Mouse (Mus musculus) forebrain, embryonic 13.5 days (tissue): ENCODE measurements around the gene Kiss1r. TPM values are rescaled to one million over a fixed set of nuclear protein-coding genes. Genes with fewer than 3 reads are reported as not detected.
A peak's percentile ranks its signal among the peaks of the same experiment; 100 is the strongest.

Experiments
- ATAC-seq: fragments of 200-750 bp; cut with Nextera tagmentation; 2 replicates; pipeline ENCODE4 v1.8.0; 2017
- H3K27ac ChIP-seq: fragments of 300-500 bp; sonication (generic); 2 replicates; pipeline ENCODE4 v1.5.1; 2015; ENCODE audit warnings: inconsistent platforms, mild to moderate bottlenecking, moderate library complexity
- H3K27me3 ChIP-seq: fragments of 300-500 bp; sonication (generic); 2 replicates; pipeline ENCODE4 v1.6.1; 2015; ENCODE audit warnings: mild to moderate bottlenecking, inconsistent platforms
- H3K36me3 ChIP-seq: fragments of 300-500 bp; sonication (generic); 2 replicates; pipeline ENCODE4 v1.6.1; 2015; ENCODE audit warnings: mild to moderate bottlenecking, inconsistent platforms; ENCODE audit not compliant: poor library complexity, severe bottlenecking
- H3K4me1 ChIP-seq: fragments of 300-500 bp; sonication (generic); 2 replicates; pipeline ENCODE4 v1.6.1; 2015; ENCODE audit warnings: inconsistent platforms
- H3K4me2 ChIP-seq: fragments of 300-500 bp; sonication (generic); 2 replicates; pipeline ENCODE4 v1.6.1; 2015; ENCODE audit warnings: inconsistent platforms, mild to moderate bottlenecking, moderate library complexity
- H3K4me3 ChIP-seq: fragments of 300-500 bp; sonication (generic); 2 replicates; pipeline ENCODE4 v1.5.1; 2015; ENCODE audit warnings: mild to moderate bottlenecking, inconsistent platforms
- H3K9ac ChIP-seq: fragments of 300-500 bp; sonication (generic); 2 replicates; pipeline ENCODE4 v1.6.1; 2015; ENCODE audit warnings: mild to moderate bottlenecking, inconsistent platforms
- H3K9me3 ChIP-seq: fragments of 300-500 bp; sonication (generic); replicated peaks from 2 replicates; pipeline ENCODE4 v1.6.1; 2016; ENCODE audit warnings: inconsistent platforms
- WGBS: fragments of 180-500 bp; shearing (Covaris S2); methylation state at CpG from one replicate; pipeline ENCODE4 v1.1.7; 2015; 5-methylcytosine and 5-hydroxymethylcytosine counted together
- polyA plus RNA-seq: library from polyadenylated mRNA; unstranded; fragments of >200 nt; fragmentation: Nextera tagmentation; extraction: Ambion mirVana; gene quantifications from 2 replicates; pipeline ENCODE4 v1.2.1, GENCODE M21; 2015

The Kiss1r gene
- polyA plus RNA-seq, 1 experiment from 2014 or later, result 1.3 TPM

DNA sequence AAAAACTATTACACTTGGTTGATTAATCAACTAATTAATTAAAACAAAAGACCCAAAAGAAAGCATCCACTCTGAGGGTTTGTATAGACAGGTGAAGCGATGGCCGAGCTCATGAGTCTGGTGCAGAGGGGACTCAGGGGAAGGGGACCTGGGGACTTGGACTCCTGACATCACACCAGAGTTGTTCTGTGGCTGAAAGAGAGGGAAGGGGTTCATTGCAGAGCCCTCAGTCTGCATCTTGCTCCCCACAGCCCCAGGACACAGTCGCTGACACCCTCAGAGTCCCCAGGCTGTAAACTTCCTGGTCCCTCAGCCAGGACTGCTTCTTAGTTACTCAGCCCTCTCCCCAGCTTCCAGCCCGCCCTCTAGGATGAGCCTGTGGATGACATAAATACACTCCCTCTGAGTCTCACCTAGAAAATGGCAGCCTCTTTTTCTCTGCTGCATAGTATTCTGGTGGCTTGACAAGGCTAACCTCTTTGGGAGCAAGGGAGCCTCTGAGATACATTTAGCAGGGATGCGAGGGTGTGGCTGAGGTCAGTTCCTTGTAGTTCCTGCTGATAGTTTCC is 845 bp downstream of the Kiss1r start:
- Histone ChIP-seq H3K9me3 (no peaks in the 10 kb centered on the region), H3K4me3 (peak overlapping the region; percentile 82; the same call in 1 of the 2 replicates), H3K9ac (no peak overlapping the region), H3K4me2 (peak overlapping the region; percentile 98), H3K36me3 (peaks cover 5% of the 10 kb centered on the region; the same call in 1 of the 2 replicates), H3K27ac (no peak overlapping the region), H3K4me1 (peaks cover 53% of the 10 kb centered on the region), H3K27me3 (peaks cover 55% of the 10 kb centered on the region)
- ATAC-seq, result no peak
- WGBS, result 55% methylated on average over 5 of the region's 5 CpGs

DNA sequence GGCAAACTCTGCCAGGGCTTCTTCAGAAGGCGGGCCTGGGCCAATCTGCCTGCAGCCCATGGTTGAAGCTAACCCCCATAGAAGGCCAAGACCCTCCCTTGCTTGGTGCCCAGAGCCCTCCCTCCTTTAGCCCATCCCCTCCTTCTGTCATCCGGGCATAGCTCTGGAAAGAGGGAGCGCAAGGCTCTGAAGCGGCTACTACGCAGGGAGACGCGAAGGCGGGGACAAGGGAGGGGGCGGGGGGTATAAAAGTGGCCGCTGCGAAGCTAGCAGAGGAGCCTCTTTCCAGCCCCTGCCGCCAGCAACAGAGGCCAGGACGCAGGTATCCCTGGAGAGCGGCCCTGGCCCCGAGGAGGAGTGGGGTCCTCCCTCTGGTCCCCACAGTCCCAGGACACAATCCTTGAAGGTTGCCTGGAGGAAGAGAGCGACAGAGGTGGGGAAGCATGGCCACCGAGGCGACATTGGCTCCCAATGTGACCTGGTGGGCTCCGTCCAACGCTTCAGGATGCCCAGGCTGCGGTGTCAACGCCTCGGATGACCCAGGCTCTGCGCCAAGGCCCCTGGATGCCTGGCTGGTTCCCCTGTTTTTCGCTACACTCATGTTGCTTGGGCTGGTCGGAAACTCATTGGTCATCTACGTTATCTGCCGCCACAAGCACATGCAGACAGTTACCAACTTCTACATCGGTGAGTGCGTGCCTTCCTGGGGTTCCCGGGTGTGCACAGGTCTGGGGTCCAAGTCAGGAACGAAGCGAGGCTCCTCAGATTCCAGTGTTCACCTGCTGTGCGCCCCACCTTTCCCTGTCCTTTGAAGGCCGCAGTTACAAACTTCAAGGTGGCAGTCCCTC is 1.7 kb downstream of the Kiss1r start:
- Histone ChIP-seq H3K4me3 (peak overlapping the region; percentile 15; the same call in 1 of the 2 replicates), H3K4me2 (peak overlapping the region; percentile 16)
- 3% methylated on average over 35 of the region's 35 CpGs for WGBS

DNA sequence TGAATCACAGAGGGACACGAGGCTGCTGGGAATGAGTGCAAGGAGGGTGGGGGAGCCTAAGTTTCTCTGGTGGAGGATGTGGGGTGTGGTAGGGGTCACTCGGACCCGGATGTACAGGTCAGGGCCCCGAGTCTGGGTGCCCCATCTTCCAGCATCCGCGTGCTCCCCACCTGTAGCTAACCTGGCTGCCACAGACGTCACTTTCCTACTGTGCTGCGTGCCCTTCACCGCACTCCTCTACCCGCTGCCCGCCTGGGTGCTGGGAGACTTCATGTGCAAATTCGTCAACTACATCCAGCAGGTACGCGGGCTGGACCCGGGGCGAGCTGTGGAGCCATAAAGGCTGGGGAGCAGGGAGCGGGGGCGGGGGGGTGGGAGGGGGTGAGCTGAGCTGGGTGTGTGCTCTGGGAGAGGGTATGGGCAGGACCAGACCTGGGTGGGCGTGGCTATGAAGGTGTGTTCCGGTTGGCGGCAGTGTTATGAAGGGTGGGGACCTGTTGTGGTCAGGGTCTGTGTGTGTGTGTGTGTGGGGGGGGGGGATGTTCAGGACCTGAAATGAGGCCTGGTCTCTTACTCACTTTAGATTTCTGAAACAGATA is 2.6 kb downstream of the Kiss1r start:
- Histone ChIP-seq H3K9me3 (no peaks in the 10 kb centered on the region), H3K4me2 (no peak overlapping the region), H3K9ac (no peak overlapping the region), H3K4me3 (0 out of 2 replicates have a peak overlapping the region, but pooled peaks have one; percentile 3), H3K27ac (no peak overlapping the region), H3K36me3 (no peaks in the 10 kb centered on the region), H3K4me1 (peaks cover 47% of the 10 kb centered on the region), H3K27me3 (peaks cover 72% of the 10 kb centered on the region)
- no peak for ATAC-seq
- WGBS, result 3% methylated on average over 21 of the region's 21 CpGs

More for the DNA sequence above, 1.7 kb downstream of the Kiss1r start:
- no peak for ATAC-seq
- H3K9ac ChIP-seq, result peak overlapping the region; percentile 2; the same call in 1 of the 2 replicates
- H3K4me1 ChIP-seq, result peaks cover 53% of the 10 kb centered on the region
- H3K27me3 ChIP-seq, result peaks cover 63% of the 10 kb centered on the region
- no peaks in the 10 kb centered on the region for H3K9me3 ChIP-seq
- no peak overlapping the region for H3K27ac ChIP-seq
- H3K36me3 ChIP-seq, result peaks cover under 1% of the 10 kb centered on the region; the same call in 1 of the 2 replicates

DNA sequence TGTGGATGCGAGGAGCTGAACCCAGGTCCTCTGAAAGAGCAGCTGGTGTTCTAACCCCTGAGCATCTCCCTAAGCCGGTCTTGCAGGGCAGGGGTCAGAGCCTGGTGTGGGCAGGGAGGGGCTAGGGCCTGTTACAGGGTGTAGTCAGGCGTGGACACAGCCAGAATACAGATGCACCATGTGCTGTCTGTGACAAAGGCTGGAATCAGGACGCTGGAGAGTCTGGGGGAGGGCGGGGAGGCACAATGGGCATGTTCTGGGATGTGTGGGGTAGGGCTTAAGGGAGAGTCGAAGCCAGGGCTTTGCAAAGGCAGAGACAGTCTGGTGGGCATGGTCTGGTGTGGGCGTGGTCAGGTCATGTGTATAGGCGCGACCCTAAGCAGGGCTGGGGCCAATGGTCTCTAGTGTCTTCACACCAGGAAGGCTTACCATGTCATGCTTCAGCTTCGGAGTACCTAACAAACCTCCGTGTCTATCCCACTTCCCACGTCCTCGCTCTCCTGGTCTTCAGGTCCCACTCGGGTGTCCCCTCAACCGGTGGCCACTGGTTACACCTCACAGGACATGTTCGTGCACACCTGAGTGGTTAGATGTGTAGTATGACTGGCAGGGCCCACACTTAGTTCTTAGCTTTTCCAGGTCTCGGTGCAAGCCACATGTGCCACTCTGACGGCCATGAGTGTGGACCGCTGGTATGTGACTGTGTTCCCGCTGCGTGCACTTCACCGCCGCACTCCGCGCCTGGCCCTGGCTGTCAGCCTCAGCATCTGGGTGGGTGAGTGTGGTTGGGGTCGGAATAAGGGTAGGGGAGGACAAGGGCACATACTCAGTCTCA is 3.5 kb downstream of the Kiss1r start:
- Histone ChIP-seq H3K4me1 (peaks cover 38% of the 10 kb centered on the region), H3K36me3 (no peaks in the 10 kb centered on the region), H3K4me2 (no peak overlapping the region), H3K9ac (no peak overlapping the region), H3K27me3 (peaks cover 72% of the 10 kb centered on the region), H3K27ac (no peak overlapping the region), H3K9me3 (no peaks in the 10 kb centered on the region), H3K4me3 (peak overlapping the region; percentile 26; the same call in 1 of the 2 replicates)
- WGBS, result 14% methylated on average over 25 of the region's 26 CpGs
- ATAC-seq, result no peak

DNA sequence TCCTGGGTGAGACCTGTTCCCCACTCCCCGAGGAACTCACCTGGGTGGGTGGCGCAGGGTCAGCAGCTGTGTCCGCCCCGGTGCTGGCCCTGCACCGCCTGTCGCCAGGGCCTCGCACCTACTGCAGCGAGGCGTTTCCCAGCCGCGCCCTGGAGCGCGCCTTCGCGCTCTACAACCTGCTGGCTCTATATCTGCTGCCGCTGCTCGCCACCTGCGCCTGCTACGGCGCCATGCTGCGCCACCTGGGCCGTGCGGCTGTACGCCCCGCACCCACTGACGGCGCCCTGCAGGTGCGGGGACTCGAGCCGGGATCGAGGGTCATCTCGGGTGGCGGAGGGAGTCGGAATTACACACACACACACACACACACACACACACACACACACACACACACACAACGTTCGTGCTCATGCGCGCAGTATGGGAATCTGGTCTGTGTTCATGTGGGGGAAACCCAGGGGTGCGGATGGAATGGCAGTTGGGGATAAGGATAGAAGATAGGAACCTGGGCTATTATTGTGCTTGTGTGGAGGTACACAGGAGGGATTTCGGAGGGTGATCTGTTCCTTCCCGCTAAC is 4.3 kb downstream of the Kiss1r start, which contains the start of gene R3hdm4:
R3hdm4 (minus strand) TSS at position 251 of the 578 bp plus-strand sequence.
- Histone ChIP-seq H3K27ac (no peak within 1 kb of the TSS), H3K36me3 (no peaks in the 10 kb centered on the region), H3K9me3 (no peaks in the 10 kb centered on the region), H3K9ac (peak within 1 kb of the TSS; percentile 38; the same call in 1 of the 2 replicates), H3K4me3 (peak within 1 kb of the TSS; percentile 26), H3K4me1 (peaks cover 36% of the 10 kb centered on the region), H3K4me2 (peak within 1 kb of the TSS; percentile 44), H3K27me3 (peaks cover 72% of the 10 kb centered on the region)
- 3% methylated on average over 29 of the region's 41 CpGs for WGBS
- no peak for ATAC-seq

DNA sequence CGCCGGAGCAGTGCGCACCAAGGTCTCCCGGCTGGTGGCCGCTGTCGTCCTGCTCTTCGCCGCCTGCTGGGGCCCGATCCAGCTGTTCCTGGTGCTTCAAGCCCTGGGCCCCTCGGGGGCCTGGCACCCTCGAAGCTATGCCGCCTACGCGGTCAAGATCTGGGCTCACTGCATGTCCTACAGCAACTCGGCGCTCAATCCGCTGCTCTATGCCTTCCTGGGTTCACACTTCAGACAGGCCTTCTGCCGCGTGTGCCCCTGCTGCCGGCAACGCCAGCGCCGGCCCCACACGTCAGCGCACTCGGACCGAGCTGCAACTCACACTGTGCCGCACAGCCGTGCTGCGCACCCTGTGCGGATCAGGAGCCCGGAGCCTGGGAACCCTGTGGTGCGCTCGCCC is 4.8 kb downstream of the Kiss1r start:
- Histone ChIP-seq H3K4me1 (peaks cover 39% of the 10 kb centered on the region), H3K9me3 (no peaks in the 10 kb centered on the region), H3K27ac (no peak overlapping the region), H3K4me2 (peak overlapping the region; percentile 44), H3K9ac (peak overlapping the region; percentile 38; the same call in 1 of the 2 replicates), H3K4me3 (peak overlapping the region; percentile 26), H3K36me3 (no peaks in the 10 kb centered on the region), H3K27me3 (peaks cover 72% of the 10 kb centered on the region)
- 1% methylated on average over 34 of the region's 34 CpGs for WGBS
- ATAC-seq, result no peak

DNA sequence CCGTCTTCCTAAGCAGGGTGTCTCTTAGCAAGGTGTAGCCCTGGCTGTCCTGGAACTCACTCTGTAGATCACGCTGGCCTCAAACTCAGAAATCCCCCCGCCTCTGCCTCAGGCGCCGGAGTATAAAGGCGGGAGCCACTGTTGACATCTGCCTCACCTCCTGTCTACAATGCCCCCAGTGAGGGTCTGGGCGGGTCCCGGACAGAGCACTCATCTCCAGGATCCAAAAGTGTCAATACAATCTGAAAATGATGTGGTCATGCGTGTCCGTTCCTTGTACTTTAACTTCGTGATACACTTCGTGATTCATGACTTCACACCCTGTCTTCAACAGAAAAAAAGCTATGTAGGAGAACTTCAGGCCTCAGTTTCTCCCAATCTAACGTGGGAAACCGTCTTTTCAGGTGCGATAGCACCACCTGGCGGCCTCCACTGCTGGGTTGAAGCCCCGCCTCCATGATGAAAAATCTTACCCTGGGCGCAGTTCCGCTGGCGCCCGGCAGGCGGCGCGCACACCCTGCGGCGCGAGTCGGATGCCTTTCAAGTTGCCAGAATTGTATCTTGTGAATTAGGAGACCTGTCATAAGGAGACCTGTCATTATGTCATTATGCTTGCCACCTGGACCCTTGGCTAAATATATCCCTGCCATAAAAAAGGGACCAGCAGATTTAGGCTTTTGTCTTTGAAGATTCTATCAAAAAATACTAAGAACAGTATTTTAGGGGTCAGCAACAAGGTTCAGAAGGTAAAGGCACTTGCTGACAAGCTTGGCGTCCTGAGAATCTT is 8.4 kb downstream of the Kiss1r start:
- H3K27ac ChIP-seq, result no peak overlapping the region
- H3K4me2 ChIP-seq, result peak overlapping the region; percentile 93
- H3K4me1 ChIP-seq, result peaks cover 44% of the 10 kb centered on the region
- peaks cover 41% of the 10 kb centered on the region for H3K27me3 ChIP-seq
- no peaks in the 10 kb centered on the region for H3K36me3 ChIP-seq
- H3K4me3 ChIP-seq, result no peak overlapping the region
- H3K9me3 ChIP-seq, result no peaks in the 10 kb centered on the region
- peak; percentile 3; the same call in 1 of the 2 replicates for ATAC-seq
- H3K9ac ChIP-seq, result no peak overlapping the region
- 13% methylated on average over 29 of the region's 29 CpGs for WGBS

DNA sequence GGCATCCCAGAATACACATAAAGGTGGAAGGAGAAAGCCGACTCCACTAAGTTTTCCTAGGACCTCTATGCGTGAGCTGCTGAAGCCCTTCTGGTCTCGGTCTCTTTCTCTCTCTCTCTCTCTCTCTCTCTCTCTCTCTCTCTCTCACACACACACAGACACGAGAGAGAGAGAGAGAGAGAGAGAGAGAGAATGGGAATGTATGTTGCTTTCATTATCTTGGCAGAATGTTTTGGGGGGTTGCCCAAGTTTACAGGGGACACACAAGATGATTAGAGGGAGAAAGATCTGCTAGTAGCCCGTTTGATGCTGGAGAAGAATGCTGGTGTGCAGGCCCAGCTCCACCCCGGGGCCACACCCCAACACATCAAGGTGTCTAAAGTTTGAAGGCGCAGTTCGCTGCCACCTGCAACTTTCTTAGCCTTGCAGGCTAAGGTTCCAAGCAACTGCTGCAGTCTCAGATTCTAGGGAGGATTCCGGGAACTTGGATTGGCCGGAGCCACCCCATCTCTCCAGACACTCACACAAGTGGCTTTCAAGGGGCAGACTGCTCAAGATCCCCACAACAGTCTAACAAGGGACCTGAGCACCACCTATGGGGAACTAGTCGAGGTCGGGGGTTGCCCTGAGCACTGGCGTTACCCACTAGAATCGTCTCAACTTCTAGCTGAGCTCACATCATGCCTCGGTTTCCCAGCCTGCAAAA is 9.2 kb downstream of the Kiss1r start:
- H3K9ac ChIP-seq, result peak overlapping the region; percentile 88
- 0 out of 2 replicates have a peak overlapping the region, but pooled peaks have one; percentile 89 for H3K27ac ChIP-seq
- H3K4me2 ChIP-seq, result peak overlapping the region; percentile 93
- peaks cover 5% of the 10 kb centered on the region; the same call in 1 of the 2 replicates for H3K36me3 ChIP-seq
- no peak for ATAC-seq
- peaks cover 34% of the 10 kb centered on the region for H3K27me3 ChIP-seq
- WGBS, result 9% methylated on average over 14 of the region's 15 CpGs
- peak overlapping the region; percentile 98 for H3K4me3 ChIP-seq
- H3K9me3 ChIP-seq, result no peaks in the 10 kb centered on the region
- H3K4me1 ChIP-seq, result peaks cover 41% of the 10 kb centered on the region

DNA sequence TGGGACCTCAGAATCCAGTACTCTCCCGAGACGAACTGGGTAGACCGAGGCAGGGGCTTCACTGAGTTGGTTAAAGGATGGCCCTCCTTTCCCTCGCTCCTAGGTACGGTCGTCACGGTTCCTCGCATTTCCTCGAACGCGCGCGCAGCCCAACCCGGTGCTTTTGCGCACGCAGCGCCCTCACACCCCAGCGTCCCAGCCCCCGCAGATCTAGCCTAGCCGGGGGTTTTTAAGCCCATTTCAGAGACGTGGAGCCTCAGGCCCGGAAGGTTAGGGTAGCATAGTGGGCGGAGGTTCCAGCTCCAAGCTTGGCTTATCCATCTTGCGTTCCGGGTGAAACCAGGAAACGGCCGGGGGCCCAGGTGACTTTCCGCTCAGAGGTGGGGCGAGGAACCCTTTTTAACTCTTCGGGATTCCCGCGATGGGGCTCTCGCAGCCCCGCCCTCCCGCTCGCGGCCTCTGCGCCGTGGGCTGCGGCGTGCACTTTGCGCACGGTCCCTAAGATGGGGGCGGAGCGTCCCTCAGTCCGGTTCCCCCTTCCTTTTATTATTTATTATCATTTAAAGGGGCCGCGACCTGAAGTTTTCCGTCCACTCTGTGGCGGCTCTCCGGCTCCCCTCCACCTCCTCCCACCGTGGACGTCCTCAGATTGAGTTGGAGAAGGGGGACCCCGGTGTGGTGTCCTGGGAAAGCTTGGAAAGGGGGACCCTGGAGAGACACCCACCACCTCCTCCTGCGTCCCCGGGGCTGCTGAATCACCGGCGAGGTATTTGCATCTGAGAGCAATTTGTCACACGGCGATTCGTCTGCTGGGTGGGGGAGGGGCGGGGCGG is 9.9 kb downstream of the Kiss1r start, which contains the start of gene Arid3a:
Arid3a (plus strand) TSS at position 553 of the 833 bp plus-strand sequence.
- H3K36me3 ChIP-seq, result peaks cover 13% of the 10 kb centered on the region
- H3K4me2 ChIP-seq, result peak within 1 kb of the TSS; percentile 93
- H3K4me3 ChIP-seq, result peak within 1 kb of the TSS; percentile 98
- peak within 1 kb of the TSS; percentile 88 for H3K9ac ChIP-seq
- H3K27me3 ChIP-seq, result peaks cover 26% of the 10 kb centered on the region
- H3K4me1 ChIP-seq, result peaks cover 34% of the 10 kb centered on the region
- ATAC-seq, result peak; percentile 85
- H3K9me3 ChIP-seq, result no peaks in the 10 kb centered on the region
- WGBS, result under 1% methylated on average over 63 of the region's 63 CpGs
- H3K27ac ChIP-seq, result peak within 1 kb of the TSS; percentile 89
